Mouse (Mus musculus) MEL (cell line): ENCODE measurements around the gene Grn.
A peak's percentile ranks its signal among the peaks of the same experiment; 100 is the strongest.
"Not testable (repeated sequence)": the region's sequence is repeated elsewhere in the genome, so short reads cannot be mapped to it uniquely, and the experiment has no call there.

Source experiments
- CTCF ChIP-seq, 3 experiments: IDR thresholded peaks in 2 of 3; conservative IDR thresholded peaks in 1 of 3; 2 replicates each; pipeline ENCODE4 v1.5.1; 2011 to 2012; ENCODE audit warnings: low read length in 3 of 3, low read depth in 2 of 3, mild to moderate bottlenecking in 2 of 3, improper control_type of control experiment in 1 of 3, inconsistent platforms in 1 of 3, mixed read lengths in 1 of 3, moderate library complexity in 1 of 3; ENCODE audit not compliant: control insufficient read depth in 1 of 3, insufficient read depth in 1 of 3, poor library complexity in 1 of 3, severe bottlenecking in 1 of 3
- EP300 ChIP-seq, 2 experiments: IDR thresholded peaks; 2 replicates each; pipeline ENCODE4 v1.6.1; 2011; ENCODE audit warnings: improper control_type of control experiment in 2 of 2, low read length in 2 of 2, low read depth in 1 of 2, mild to moderate bottlenecking in 1 of 2
- GATA1 ChIP-seq: IDR thresholded peaks from 2 replicates; pipeline ENCODE4 v1.6.1; 2011; ENCODE audit warnings: low read depth, low read length, improper control_type of control experiment
- MAFK ChIP-seq: IDR thresholded peaks from 2 replicates; pipeline ENCODE4 v1.6.1; 2011; ENCODE audit warnings: low read depth, mild to moderate bottlenecking, low read length, improper control_type of control experiment, borderline replicate concordance
- MEF2A ChIP-seq: IDR thresholded peaks from 2 replicates; pipeline ENCODE4 v1.6.1; 2014; ENCODE audit warnings: low read depth, mild to moderate bottlenecking, inconsistent platforms, low read length, improper control_type of control experiment; ENCODE audit not compliant: poor library complexity, insufficient replicate concordance, severe bottlenecking; ENCODE audit errors: extremely low read depth
- ZNF384 ChIP-seq: IDR thresholded peaks from 2 replicates; pipeline ENCODE4 v1.6.1; 2012; ENCODE audit warnings: low read depth, mild to moderate bottlenecking, inconsistent platforms, low read length, improper control_type of control experiment

- TF ChIP-seq GATA1; MAFK; CTCF (IDR thresholded peaks at IDR 0.05 in 2 of 3, conservative IDR thresholded peaks at IDR 0.05 in 1 of 3; ENCODE audit: control insufficient read depth in 1 of 3, insufficient read depth in 1 of 3, low read depth in 2 of 3, low read length in 3 of 3, poor library complexity in 1 of 3, severe bottlenecking in 1 of 3); EP300 (IDR thresholded peaks at IDR 0.05; ENCODE audit: low read depth in 1 of 2, low read length in 2 of 2); MEF2A: not testable (repeated sequence)
- peak; percentile 65; the same call in 1 of the 2 replicates for TF ChIP-seq ZNF384
Observed at GRCm38 (mm10) chr11:102410345-102410744, 19.8 kb upstream of the Grn start.
